Mouse (Mus musculus) cerebellum, postnatal 4 days (tissue): Measurements from ENCODE around the gene Gnpat.
A peak's percentile ranks its signal among the peaks of the same experiment; 100 is the strongest.
"Not testable (repeated sequence)": the region's sequence is repeated elsewhere in the genome, so short reads cannot be mapped to it uniquely, and the experiment has no call there.

Source experiments
- DNase-seq, 2 experiments: peaks; one replicate each; pipeline ENCODE4 v3.0.0; 2022; ENCODE audit warnings: low spot score in 2 of 2, mixed read lengths in 1 of 2

Gnpat gene

DNA sequence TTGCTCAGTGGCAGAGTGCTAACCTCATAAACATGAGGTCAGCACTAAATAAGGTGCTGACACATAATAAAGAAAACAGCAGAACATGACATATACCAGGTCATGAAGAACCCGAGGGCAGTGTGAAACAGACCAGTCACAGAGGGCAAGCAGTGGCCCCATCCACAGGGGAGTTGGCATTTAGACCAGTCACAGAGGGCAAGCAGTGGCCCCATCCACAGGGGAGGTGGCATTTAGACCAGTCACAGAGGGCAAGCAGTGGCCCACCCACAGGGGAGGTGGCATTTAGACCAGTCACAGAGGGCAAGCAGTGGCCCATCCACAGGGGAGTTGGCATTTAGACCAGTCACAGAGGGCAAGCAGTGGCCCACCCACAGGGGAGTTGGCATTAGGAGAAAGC, 19.9 kb upstream of the Gnpat start:
- DNase-seq = not testable (repeated sequence)

DNA sequence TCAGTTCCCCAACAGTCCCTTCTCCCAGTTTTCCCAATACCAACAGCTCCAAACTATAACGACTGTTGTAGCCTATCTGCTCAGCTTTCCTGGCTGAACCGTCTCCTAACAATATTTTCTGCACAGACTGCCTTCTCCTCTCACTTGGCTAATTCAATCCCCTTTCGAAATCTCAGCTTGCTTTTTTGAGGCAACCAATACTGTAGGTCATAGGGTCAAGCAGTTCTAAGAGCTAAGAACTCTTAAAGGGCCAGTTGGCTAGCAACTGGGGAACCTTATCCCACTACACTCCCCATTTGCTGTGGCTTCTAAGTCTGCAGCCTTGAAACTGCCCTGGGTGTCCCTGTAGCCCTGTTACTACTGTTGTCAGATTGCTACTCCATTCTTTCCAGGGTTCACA, 17.7 kb upstream of the Gnpat start:
- no peak for DNase-seq

DNA sequence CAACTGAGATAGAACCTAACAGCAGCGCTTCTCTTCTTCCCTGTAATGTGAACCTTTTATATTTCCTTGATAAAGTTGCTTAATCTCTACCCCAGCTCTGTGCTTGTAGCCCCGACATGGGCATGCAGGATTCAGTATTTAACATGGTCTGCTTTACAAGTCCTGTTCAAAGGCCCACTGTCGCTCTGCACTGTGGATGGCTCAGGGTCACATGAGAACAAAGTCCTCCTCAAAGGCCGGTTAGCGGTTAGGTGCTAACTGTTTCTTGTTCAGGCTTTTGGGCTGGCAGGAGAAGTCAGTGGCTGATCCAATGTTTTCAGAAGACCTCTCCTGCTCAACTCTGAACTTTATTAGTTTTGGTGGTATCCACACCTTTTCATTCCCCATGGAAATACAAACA, 17.3 kb upstream of the Gnpat start:
- no peak for DNase-seq

DNA sequence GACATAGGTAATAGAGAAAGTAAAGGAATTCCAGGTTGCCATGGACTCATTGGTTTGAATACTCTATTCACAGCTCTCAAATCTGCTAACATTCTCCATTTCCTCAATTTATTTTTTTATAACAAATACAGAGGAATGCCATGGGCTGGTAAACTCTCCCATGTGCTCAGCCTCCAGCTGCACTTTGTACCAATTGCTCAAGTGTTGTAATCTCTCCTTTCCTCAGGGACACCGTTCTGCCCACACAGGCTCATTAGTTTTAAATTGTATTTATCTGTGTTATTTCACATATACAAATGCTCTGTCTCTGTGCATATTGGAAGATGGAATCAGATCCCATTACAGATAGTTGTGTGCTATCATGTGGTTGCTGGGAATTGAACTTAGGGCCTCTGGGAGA, 9.3 kb upstream of the Gnpat start:
- no peak for DNase-seq

GRCm38 (mm10) chr8:124859466-124859865, 3.4 kb upstream of the Gnpat start:
- no peak for DNase-seq

- DNase-seq = no peak
Observed at GRCm38 (mm10) chr8:124860188-124860587, 2.6 kb upstream of the Gnpat start.

DNA sequence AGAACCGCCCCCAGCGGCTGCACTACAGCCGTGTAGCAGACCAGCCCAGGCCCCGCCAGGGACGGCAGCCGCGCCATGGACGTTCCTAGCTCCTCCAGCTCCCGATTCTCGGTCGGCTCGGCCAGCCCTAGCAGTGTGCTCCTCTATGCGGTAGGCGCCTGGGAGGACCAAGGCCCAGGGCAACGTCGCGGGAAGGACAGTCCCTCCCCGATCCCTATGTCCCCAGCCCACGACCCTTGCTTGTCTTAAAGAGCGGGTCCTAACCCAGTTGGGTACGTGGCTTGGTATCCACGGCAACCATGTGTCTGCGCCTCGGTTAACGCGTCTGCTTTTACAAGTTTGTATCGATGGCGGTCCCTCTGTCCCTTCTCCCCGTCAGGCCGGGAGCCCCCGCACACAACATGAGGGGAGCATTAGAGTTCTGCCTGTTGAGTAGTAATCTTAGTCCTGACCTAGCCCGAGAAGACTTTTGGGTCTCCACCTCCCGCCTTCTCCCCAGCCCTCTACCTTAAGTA, 387 bp downstream of the Gnpat start:
- no peak for DNase-seq

GRCm38 (mm10) chr8:124863729-124864128, 896 bp downstream of the Gnpat start:
- DNase-seq = no peak

- no peak for DNase-seq
Observed at GRCm38 (mm10) chr8:124866669-124867068, 3.8 kb downstream of the Gnpat start.

- DNase-seq = no peak
Observed at GRCm38 (mm10) chr8:124867126-124867525, 4.3 kb downstream of the Gnpat start.

DNA sequence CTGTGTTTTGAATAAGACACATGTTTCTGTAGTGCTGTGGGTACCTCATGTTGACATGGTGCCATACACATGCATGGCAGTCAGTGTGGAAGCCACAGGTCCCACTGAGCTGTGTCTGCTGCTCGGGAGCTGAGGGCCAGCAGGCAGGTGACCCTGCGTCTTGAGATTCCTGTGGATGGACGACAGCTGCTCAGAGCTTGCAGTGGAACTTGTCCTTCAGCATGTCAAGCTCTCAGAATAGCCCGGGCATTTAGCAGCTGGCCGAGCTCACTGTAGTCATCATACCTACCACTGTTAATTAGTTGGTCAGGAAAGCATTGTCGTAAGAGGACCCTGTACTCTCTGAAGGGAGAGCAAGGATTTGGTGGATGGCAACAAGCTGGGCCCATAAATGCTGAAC, 6.9 kb downstream of the Gnpat start:
- no peak for DNase-seq

DNA sequence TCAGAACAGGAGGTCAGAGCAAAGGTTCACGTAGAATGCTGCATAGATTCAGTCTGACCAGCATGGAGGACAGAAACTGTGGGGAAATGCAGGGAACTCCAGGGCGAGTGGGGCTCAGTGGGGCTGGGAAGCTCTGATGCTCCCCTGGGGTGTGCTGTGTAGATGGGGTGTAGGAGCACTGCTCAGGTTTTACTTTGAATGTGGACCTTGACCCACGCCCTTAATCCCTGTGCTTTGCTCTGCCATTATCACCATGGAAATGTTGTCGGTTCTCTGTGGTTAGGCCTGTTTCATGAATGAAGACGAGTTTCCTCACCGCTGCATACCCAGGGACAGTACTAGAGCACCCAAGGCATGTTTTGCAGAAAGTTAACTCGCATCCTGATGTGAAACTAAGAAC, 8.6 kb downstream of the Gnpat start:
- DNase-seq = no peak

DNA sequence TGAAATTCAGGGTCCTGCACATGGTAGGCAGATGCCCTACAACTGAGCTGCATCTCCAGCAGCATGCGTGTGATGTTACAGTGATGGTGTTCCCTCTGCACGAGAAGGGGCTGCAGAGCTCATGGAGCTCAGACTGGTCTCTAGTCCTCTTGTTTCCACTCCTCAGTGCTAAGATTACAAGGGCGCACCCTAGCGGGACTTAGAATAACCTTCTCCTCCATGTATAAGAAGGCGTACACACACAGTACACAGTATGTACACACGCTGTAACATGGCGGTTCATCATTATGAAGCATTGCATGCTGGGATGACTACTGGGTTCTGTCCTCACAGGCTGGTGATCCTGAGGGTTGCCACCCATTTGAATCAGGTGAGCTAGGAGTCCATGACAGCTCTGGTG, 9.2 kb downstream of the Gnpat start:
- no peak for DNase-seq

DNA sequence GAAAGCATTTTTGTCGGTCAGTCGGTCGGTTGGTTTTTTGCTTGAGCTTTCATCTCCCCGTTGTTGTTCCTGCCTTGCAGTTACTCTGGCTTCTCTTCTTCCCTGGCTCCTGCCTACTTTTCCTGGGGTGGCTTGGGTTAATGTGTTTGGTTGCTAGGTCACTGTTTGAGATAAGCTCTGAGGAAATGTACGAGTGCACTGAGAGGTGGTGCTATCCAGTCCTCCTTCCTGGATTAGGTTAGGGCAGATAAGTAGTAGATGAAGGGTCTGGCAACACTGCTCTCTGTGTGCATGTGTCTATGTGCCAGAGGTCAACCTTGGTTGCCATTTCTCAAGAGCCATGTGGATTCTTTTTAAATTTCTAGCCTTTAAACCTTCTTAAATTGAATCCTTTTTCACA, 9.9 kb downstream of the Gnpat start:
- DNase-seq = no peak

- DNase-seq = no peak
Observed at GRCm38 (mm10) chr8:124878141-124878540, 15.3 kb downstream of the Gnpat start.

GRCm38 (mm10) chr8:124878946-124879526, 16.2 kb downstream of the Gnpat start:
- DNase-seq = no peak

DNA sequence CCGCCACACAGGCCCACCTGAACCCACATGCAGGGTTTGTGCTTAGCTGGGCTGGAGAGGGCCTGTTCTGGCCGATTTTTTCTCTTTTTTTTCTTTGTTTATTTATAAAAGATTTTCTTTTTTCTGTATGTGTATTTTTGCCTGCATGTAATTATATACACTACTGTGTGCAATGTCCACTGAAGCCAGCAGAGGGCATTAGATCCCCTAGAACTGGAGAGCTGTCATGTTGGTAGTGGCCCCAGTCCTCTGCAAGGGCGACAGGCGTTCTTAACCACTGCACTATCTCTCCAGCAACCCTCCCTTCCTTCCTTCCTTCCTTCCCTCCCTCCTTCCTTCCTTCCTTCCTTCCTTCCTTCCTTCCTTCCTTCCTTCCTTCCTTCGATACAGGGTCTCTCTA, 25.6 kb downstream of the Gnpat start:
- DNase-seq = no peak

DNA sequence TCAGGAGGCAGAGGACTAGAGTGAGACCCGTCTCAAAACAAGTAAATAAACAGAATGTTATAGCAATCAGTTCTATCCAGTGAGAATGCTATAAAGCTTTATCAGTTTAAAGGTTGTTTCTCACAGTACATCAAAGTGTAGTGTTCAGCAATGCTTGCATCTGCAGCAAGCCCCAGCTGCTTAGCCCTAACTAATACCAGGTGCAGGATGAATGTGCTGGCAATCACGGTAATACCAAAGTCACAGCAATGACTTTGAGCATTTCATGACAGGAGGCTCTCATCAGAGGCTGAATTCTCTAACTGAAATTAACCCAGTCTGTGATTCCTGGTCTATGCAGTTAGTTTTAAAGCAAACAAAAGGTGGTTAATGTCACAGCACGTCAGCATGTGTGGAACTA, 29.8 kb downstream of the Gnpat start:
- no peak for DNase-seq

DNA sequence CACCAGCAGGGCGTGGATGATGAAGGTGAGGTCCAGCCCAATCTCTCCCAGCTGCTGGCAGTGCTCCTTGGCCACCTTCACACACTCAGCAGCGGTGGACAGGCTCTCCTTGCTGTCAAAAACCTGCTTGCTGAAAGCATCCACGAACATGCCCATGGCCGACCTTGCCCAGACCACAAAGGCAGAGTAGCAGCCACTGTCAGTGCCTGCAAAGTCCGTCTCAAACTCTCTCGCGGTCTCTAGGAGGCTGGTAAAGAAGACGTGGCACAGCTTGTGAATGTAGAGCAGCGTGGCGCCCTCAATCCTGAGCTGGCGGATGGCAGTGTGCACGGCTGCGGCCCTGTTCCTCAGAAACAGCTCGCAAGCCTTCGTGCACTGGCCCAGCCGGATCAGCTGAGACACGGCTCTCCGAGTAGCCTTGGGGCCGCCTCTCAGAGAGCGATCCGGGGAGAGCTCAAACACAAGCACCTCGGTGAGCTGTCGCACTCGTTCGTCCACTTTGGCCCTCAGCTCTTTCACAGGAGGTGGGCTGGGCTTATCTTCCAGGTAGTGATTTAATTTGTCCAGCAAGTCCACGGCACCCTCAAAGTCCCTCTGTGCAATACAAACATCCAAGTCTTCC, 33.3 kb downstream of the Gnpat start:
- DNase-seq = no peak

- peak; percentile 48 to 78 for DNase-seq
Observed at GRCm38 (mm10) chr8:124896632-124897385, 34.0 kb downstream of the Gnpat start.

GRCm38 (mm10) chr8:124897386-124898250, 34.8 kb downstream of the Gnpat start, which contains the start of the genes Exoc8 and Sprtn:
Exoc8 (minus strand) TSS chr8:124897705.
Sprtn (plus strand) TSS chr8:124897886.
- peak; percentile 98 to 99 for DNase-seq
